Mouse (Mus musculus): ENCODE measurements at regions not wholly inside any gene's neighbourhood (a gene's known extent, or its start where the extent isn't known, plus 50 kb on each side); places are given as distances from the start of the nearest gene placed in this dataset.

DNA sequence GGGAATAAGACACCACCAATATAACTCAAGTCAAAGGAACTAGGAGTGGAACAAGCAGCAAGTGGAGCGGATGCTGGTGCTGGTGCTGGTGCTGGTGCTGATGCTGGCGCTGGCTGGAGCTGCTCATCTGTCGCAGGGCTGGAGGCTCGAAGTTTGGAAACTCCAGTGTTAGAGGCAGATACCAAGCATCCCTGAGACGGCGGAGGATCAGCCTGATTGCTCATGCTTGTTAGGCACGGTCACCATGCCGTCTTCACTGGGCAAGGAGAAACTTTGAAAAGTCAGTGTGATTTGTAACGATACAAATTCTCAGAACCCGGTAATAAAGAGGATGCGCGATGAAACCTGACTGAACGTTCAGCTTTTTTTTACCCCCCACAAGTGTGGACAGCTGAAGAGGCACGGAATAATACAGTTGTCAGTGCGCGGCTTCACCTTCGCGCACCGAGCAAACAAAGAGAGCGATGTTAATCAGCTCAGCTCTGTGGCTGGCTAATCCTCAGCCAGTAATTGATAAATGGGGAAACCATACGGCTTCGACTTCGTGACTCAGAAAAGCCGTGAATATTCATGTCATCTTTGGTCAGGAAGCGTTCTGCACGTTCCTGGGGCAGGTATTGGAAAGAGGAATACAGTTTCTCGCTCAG is 528.7 kb upstream of the Adgrl2 start:
- peaks cover 11% of the 10 kb centered on the region; the same call in 1 of the 2 replicates for H3K4me1 ChIP-seq
- WGBS = 7% methylated on average over 27 of the region's 27 CpGs
- no peaks in the 10 kb centered on the region for H3K36me3 ChIP-seq
- H3K27me3 ChIP-seq = peaks cover 23% of the 10 kb centered on the region
- peak overlapping the region; percentile 46 for H3K4me3 ChIP-seq (replicated peaks)
- H3K4me2 ChIP-seq = peak overlapping the region; percentile 83
- H3K9me3 ChIP-seq (replicated peaks) = no peaks in the 10 kb centered on the region
- H3K27ac ChIP-seq = no peak overlapping the region
- ATAC-seq (replicated peaks; ENCODE audit: low FRiP score) = 0 out of 2 replicates have a peak, but pooled peaks have one; percentile 36
- no peak overlapping the region for H3K9ac ChIP-seq

GRCm38 (mm10) chr3:149517537-149517936 is 527.2 kb upstream of the Adgrl2 start:
- H3K36me3 ChIP-seq = no peaks in the 10 kb centered on the region
- no peaks in the 10 kb centered on the region for H3K9me3 ChIP-seq (replicated peaks)
- no peak for ATAC-seq (replicated peaks; ENCODE audit: low FRiP score)
- H3K27me3 ChIP-seq = peaks cover 23% of the 10 kb centered on the region
- peaks cover 11% of the 10 kb centered on the region; the same call in 1 of the 2 replicates for H3K4me1 ChIP-seq
- no peak overlapping the region for H3K9ac ChIP-seq
- no peak overlapping the region for H3K27ac ChIP-seq
- 88% methylated on average over 11 of the region's 11 CpGs for WGBS
- H3K4me2 ChIP-seq = no peak overlapping the region
- H3K4me3 ChIP-seq (replicated peaks) = no peak overlapping the region

DNA sequence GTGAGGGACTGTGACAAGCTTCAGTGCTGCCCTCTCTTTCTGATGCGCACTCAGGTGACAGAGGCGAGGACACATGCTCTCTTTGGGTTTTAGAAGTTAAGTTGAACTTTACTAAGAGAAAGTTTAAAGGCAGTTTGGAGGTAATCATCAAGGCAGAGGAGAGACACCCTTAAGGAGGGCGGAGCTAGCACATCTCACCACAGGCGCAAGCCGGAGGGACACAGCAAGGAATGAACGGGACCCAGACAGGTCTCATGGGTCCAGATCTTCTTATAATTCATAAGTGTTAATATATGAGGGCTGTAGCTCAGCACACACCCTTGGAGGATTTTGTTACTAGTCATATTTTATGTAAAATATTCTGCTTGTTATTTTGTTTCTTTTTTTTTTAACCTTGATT is 518.8 kb upstream of the Adgrl2 start:
- no peak for ATAC-seq (replicated peaks; ENCODE audit: low FRiP score)
- no peak overlapping the region for H3K4me3 ChIP-seq (replicated peaks)
- H3K9me3 ChIP-seq (replicated peaks) = no peaks in the 10 kb centered on the region
- no peaks in the 10 kb centered on the region for H3K27me3 ChIP-seq
- no peaks in the 10 kb centered on the region for H3K36me3 ChIP-seq
- no peak overlapping the region for H3K9ac ChIP-seq
- WGBS = 88% methylated on average over 6 of the region's 6 CpGs
- no peaks in the 10 kb centered on the region for H3K4me1 ChIP-seq
- no peak overlapping the region for H3K4me2 ChIP-seq
- H3K27ac ChIP-seq = no peak overlapping the region

- Histone ChIP-seq H3K9ac (no peak overlapping the region), H3K36me3 (no peaks in the 10 kb centered on the region), H3K4me1 (no peaks in the 10 kb centered on the region), H3K27me3 (no peaks in the 10 kb centered on the region), H3K27ac (no peak overlapping the region), H3K4me3 (replicated peaks) (no peak overlapping the region), H3K9me3 (replicated peaks) (no peaks in the 10 kb centered on the region), H3K4me2 (no peak overlapping the region)
- 91% methylated on average over 10 of the region's 10 CpGs for WGBS
- ATAC-seq (replicated peaks; ENCODE audit: low FRiP score) = no peak
Measured at GRCm38 (mm10) chr3:149508671-149509070, 518.3 kb upstream of the Adgrl2 start.

DNA sequence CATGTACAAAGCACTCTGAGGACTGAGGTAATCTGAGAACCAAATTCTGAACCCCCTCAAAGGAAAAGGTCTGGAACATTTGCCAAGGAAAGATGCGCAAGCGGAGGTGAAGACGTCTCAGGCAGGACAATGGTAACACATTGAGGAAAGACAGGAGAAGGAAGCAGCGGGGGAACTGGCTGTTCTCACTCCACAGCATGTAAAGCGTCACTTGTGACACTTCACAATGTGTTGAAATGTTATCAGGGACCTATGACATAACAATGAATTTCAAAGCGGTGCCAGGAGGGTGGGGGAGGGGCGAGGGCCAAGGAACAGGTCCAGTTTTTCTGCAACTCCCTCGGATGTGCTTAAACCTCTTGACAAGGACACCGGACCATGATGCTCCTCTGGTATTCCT is 515.3 kb upstream of the Adgrl2 start:
- Histone ChIP-seq H3K27me3 (no peaks in the 10 kb centered on the region), H3K4me2 (no peak overlapping the region), H3K36me3 (no peaks in the 10 kb centered on the region), H3K9ac (no peak overlapping the region), H3K9me3 (replicated peaks) (no peaks in the 10 kb centered on the region), H3K4me1 (no peaks in the 10 kb centered on the region), H3K27ac (no peak overlapping the region), H3K4me3 (replicated peaks) (no peak overlapping the region)
- ATAC-seq (replicated peaks; ENCODE audit: low FRiP score) = no peak
- WGBS = 67% methylated on average over 9 of the region's 9 CpGs

- WGBS = 87% methylated on average over 2 of the region's 2 CpGs
- no peaks in the 10 kb centered on the region for H3K9me3 ChIP-seq (replicated peaks)
- no peak for ATAC-seq (replicated peaks; ENCODE audit: low FRiP score)
Measured at GRCm38 (mm10) chr3:149503992-149504391, 513.6 kb upstream of the Adgrl2 start.

GRCm38 (mm10) chr3:149500130-149500529 is 509.8 kb upstream of the Adgrl2 start:
- no peak overlapping the region for H3K4me2 ChIP-seq
- H3K27me3 ChIP-seq = no peaks in the 10 kb centered on the region
- H3K36me3 ChIP-seq = no peaks in the 10 kb centered on the region
- H3K4me1 ChIP-seq = 0 out of 2 replicates have a peak, but pooled peaks cover 2% of the 10 kb centered on the region
- no peak overlapping the region for H3K9ac ChIP-seq
- 90% methylated on average over 3 of the region's 3 CpGs for WGBS
- H3K27ac ChIP-seq = no peak overlapping the region
- no peak for ATAC-seq (replicated peaks; ENCODE audit: low FRiP score)
- H3K4me3 ChIP-seq (replicated peaks) = no peak overlapping the region
- H3K9me3 ChIP-seq (replicated peaks) = no peaks in the 10 kb centered on the region

More at GRCm38 (mm10) chr3:149503992-149504391, 513.6 kb upstream of the Adgrl2 start:
- no peak overlapping the region for H3K4me3 ChIP-seq (replicated peaks)
- H3K4me2 ChIP-seq = no peak overlapping the region
- H3K9ac ChIP-seq = no peak overlapping the region
- no peaks in the 10 kb centered on the region for H3K4me1 ChIP-seq
- H3K36me3 ChIP-seq = no peaks in the 10 kb centered on the region
- H3K27ac ChIP-seq = no peak overlapping the region
- H3K27me3 ChIP-seq = no peaks in the 10 kb centered on the region

GRCm38 (mm10) chr3:149498765-149499164 is 508.4 kb upstream of the Adgrl2 start:
- Histone ChIP-seq H3K27ac (no peak overlapping the region), H3K4me1 (0 out of 2 replicates have a peak, but pooled peaks cover 2% of the 10 kb centered on the region)
- WGBS = 65% methylated on average over 1 of the region's 1 CpGs

GRCm38 (mm10) chr3:149496829-149497471 is 506.6 kb upstream of the Adgrl2 start:
- Histone ChIP-seq H3K4me2 (no peak overlapping the region), H3K9ac (no peak overlapping the region), H3K27ac (no peak overlapping the region), H3K27me3 (no peaks in the 10 kb centered on the region), H3K36me3 (no peaks in the 10 kb centered on the region), H3K4me1 (0 out of 2 replicates have a peak, but pooled peaks cover 2% of the 10 kb centered on the region), H3K4me3 (replicated peaks) (no peak overlapping the region), H3K9me3 (replicated peaks) (no peaks in the 10 kb centered on the region)
- no peak for ATAC-seq (replicated peaks; ENCODE audit: low FRiP score)
- 45% methylated on average over 10 of the region's 10 CpGs for WGBS

More at GRCm38 (mm10) chr3:149498765-149499164, 508.4 kb upstream of the Adgrl2 start:
- Histone ChIP-seq H3K27me3 (no peaks in the 10 kb centered on the region), H3K4me3 (replicated peaks) (no peak overlapping the region), H3K36me3 (no peaks in the 10 kb centered on the region), H3K9me3 (replicated peaks) (no peaks in the 10 kb centered on the region), H3K9ac (no peak overlapping the region), H3K4me2 (no peak overlapping the region)
- ATAC-seq (replicated peaks; ENCODE audit: low FRiP score) = no peak

DNA sequence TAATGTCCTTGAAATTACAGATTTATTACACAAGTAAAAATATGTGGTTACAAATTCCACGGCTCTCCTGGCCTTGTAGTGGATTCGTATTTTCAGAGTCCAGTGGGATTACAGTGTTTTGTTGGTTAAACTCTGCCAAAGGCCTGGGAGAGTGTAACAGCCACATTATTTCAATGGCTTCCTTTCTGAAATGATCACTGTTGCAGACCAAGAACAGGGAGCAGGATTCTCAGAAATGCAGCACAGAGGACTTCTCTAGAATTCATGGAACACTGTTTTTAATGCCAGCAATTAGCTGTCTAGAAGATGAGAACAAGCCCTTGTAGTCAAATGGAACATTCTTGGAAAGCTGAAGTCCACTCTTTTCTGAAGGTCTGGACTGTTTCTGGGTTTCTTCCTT is 505.8 kb upstream of the Adgrl2 start:
- H3K9me3 ChIP-seq (replicated peaks) = no peaks in the 10 kb centered on the region
- no peak overlapping the region for H3K4me3 ChIP-seq (replicated peaks)
- H3K4me1 ChIP-seq = 0 out of 2 replicates have a peak, but pooled peaks cover 2% of the 10 kb centered on the region
- no peaks in the 10 kb centered on the region for H3K36me3 ChIP-seq
- 54% methylated on average over 2 of the region's 2 CpGs for WGBS
- ATAC-seq (replicated peaks; ENCODE audit: low FRiP score) = no peak
- H3K27ac ChIP-seq = no peak overlapping the region
- H3K4me2 ChIP-seq = no peak overlapping the region
- no peaks in the 10 kb centered on the region for H3K27me3 ChIP-seq
- H3K9ac ChIP-seq = no peak overlapping the region

GRCm38 (mm10) chr3:149488147-149488546 is 497.8 kb upstream of the Adgrl2 start:
- WGBS = 84% methylated on average over 4 of the region's 4 CpGs
- no peak for ATAC-seq (replicated peaks; ENCODE audit: low FRiP score)
- no peak overlapping the region for H3K9ac ChIP-seq

GRCm38 (mm10) chr3:149485406-149485805 is 495.1 kb upstream of the Adgrl2 start:
- H3K27me3 ChIP-seq = no peaks in the 10 kb centered on the region
- no peak overlapping the region for H3K4me2 ChIP-seq
- 76% methylated on average over 4 of the region's 4 CpGs for WGBS
- no peak for ATAC-seq (replicated peaks; ENCODE audit: low FRiP score)
- no peaks in the 10 kb centered on the region for H3K9me3 ChIP-seq (replicated peaks)
- no peaks in the 10 kb centered on the region for H3K36me3 ChIP-seq
- H3K9ac ChIP-seq = no peak overlapping the region
- H3K4me3 ChIP-seq (replicated peaks) = no peak overlapping the region
- H3K4me1 ChIP-seq = no peaks in the 10 kb centered on the region
- H3K27ac ChIP-seq = no peak overlapping the region

More at GRCm38 (mm10) chr3:149488147-149488546, 497.8 kb upstream of the Adgrl2 start:
- Histone ChIP-seq H3K4me1 (no peaks in the 10 kb centered on the region), H3K9me3 (replicated peaks) (no peaks in the 10 kb centered on the region), H3K27me3 (no peaks in the 10 kb centered on the region), H3K27ac (no peak overlapping the region), H3K4me2 (no peak overlapping the region), H3K36me3 (no peaks in the 10 kb centered on the region), H3K4me3 (replicated peaks) (no peak overlapping the region)

Measured in kidney, embryonic 15.5 days (tissue).